Mouse (Mus musculus): ENCODE measurements around the gene Dera.

- TF ChIP-seq GATA1 (IDR thresholded peaks at IDR 0.05; ENCODE audit: low read length) (no peak), TAL1 (IDR thresholded peaks at IDR 0.05; ENCODE audit: low read length) (no peak)
Measured at GRCm38 (mm10) chr6:137722220-137722931, 32.0 kb upstream of the Dera start.

All from erythroblast, embryonic 14.5 days (primary cell).